Mouse (Mus musculus): ENCODE results near the gene Ap2b1.

- TF ChIP-seq CTCF (IDR thresholded peaks at IDR 0.05; ENCODE audit: low read depth, low read length) (peak; percentile 28; the same call in 1 of the 2 replicates), POLR2A (IDR thresholded peaks at IDR 0.05; ENCODE audit: extremely low read depth, insufficient read depth, low read length) (no peak)
Measured at GRCm38 (mm10) chr11:83418566-83418965, 119.7 kb downstream of the Ap2b1 start.

Measured in liver, adult 2 months (tissue).